ENCODE assay signal across 10 mouse cellular contexts in genomic region chr3:137057225-137057910, GRCm38 (mm10).
DNase-seq lines count a peak whose midpoint lies in the region; ATAC-seq lines count a peak whose summit lies in the region.
"Had no signal": no experiment of that assay in that cellular context is flagged by ENCODE, and none has a peak within 500 bp of the region (broad histone marks: within the 10 kb centered on the region; RNA-seq: fewer than 3 reads in every experiment).

No protein-coding gene starts in this region.

- no peak overlapping the region for H3K9ac ChIP-seq in forebrain, embryonic 13.5 days
- H3K9ac ChIP-seq in neural tube, embryonic 14.5 days (replicated peaks; ENCODE audit: low read depth, low read length) = 0 out of 2 replicates have a peak overlapping the region, but pooled peaks have one; percentile 34
- H3K9ac ChIP-seq in liver, embryonic 12.5 days = no peak overlapping the region
- H3K9ac ChIP-seq: liver, embryonic 13.5 days had no signal

- DNase-seq in cerebellum, adult 9-11 months = peak; percentile 23
- DNase-seq in cerebellum, adult 11 months = no peak
- DNase-seq in layer of hippocampus, postnatal 10 days (ENCODE audit: low spot score in 2 of 2) = peak; percentile 85 to 87
- DNase-seq in thymus, postnatal 10 days (ENCODE audit: low spot score in 2 of 2) = no peak
- DNase-seq: gastrocnemius, postnatal 25 days; liver, embryonic 13.5 days had no signal

- H3K4me3 ChIP-seq in forebrain, embryonic 13.5 days = 0 out of 2 replicates have a peak overlapping the region, but pooled peaks have one; percentile 3
- no peak overlapping the region for H3K4me3 ChIP-seq in neural tube, embryonic 14.5 days (ENCODE audit: low read depth, low read length)
- H3K4me3 ChIP-seq in liver, embryonic 12.5 days = no peak overlapping the region
- H3K4me3 ChIP-seq: liver, embryonic 13.5 days had no signal

- no peaks in the 10 kb centered on the region for H3K27me3 ChIP-seq in forebrain, embryonic 13.5 days
- H3K27me3 ChIP-seq in neural tube, embryonic 14.5 days (ENCODE audit: control insufficient read depth, insufficient read depth, low read length) = no peaks in the 10 kb centered on the region
- no peaks in the 10 kb centered on the region for H3K27me3 ChIP-seq in liver, embryonic 12.5 days (replicated peaks)
- H3K27me3 ChIP-seq: liver, embryonic 13.5 days had no signal

- WGBS in forebrain, embryonic 13.5 days = 7% methylated on average over 6 of the region's 6 CpGs
- 29% methylated on average over 6 of the region's 6 CpGs for WGBS in neural tube, embryonic 14.5 days
- 65% methylated on average over 6 of the region's 6 CpGs for WGBS in liver, embryonic 12.5 days (ENCODE audit: insufficient replicate concordance)

- H3K4me1 ChIP-seq in forebrain, embryonic 13.5 days = peaks cover 31% of the 10 kb centered on the region
- H3K4me1 ChIP-seq in neural tube, embryonic 14.5 days (ENCODE audit: control insufficient read depth, insufficient read depth, low read length) = peaks cover 4% of the 10 kb centered on the region; the same call in 1 of the 2 replicates
- H3K4me1 ChIP-seq in liver, embryonic 12.5 days = no peaks in the 10 kb centered on the region
- H3K4me1 ChIP-seq: liver, embryonic 13.5 days had no signal

- ATAC-seq in forebrain, embryonic 13.5 days = peak; percentile 98
- peak; percentile 87 for ATAC-seq in neural tube, embryonic 14.5 days (ENCODE audit: low read depth)
- ATAC-seq in liver, embryonic 12.5 days = no peak
- no peak for ATAC-seq in erythroblast, adult 5-6 weeks (replicated peaks; ENCODE audit: low FRiP score, poor library complexity, severe bottlenecking)

- peak overlapping the region; percentile 81 for H3K27ac ChIP-seq in forebrain, embryonic 13.5 days
- peak overlapping the region; percentile 69 for H3K27ac ChIP-seq in neural tube, embryonic 14.5 days (ENCODE audit: low read depth, low read length)
- no peak overlapping the region for H3K27ac ChIP-seq in liver, embryonic 12.5 days
- H3K27ac ChIP-seq: liver, embryonic 13.5 days had no signal

- no peaks in the 10 kb centered on the region for H3K36me3 ChIP-seq in forebrain, embryonic 13.5 days (ENCODE audit: poor library complexity, severe bottlenecking)
- no peaks in the 10 kb centered on the region for H3K36me3 ChIP-seq in neural tube, embryonic 14.5 days (ENCODE audit: control insufficient read depth, insufficient read depth, low read length)
- no peaks in the 10 kb centered on the region for H3K36me3 ChIP-seq in liver, embryonic 12.5 days
- H3K36me3 ChIP-seq: liver, embryonic 13.5 days had no signal

- no peaks in the 10 kb centered on the region for H3K9me3 ChIP-seq in forebrain, embryonic 13.5 days (replicated peaks)
- no peaks in the 10 kb centered on the region for H3K9me3 ChIP-seq in neural tube, embryonic 14.5 days (ENCODE audit: control insufficient read depth, low read length)
- no peaks in the 10 kb centered on the region for H3K9me3 ChIP-seq in liver, embryonic 12.5 days (replicated peaks)
- H3K9me3 ChIP-seq: liver, embryonic 13.5 days had no signal

- peak overlapping the region; percentile 41 for H3K4me2 ChIP-seq in forebrain, embryonic 13.5 days
- H3K4me2 ChIP-seq in neural tube, embryonic 14.5 days (ENCODE audit: low read depth, low read length) = peak overlapping the region; percentile 33; the same call in 1 of the 2 replicates
- H3K4me2 ChIP-seq in liver, embryonic 12.5 days = no peak overlapping the region
- H3K4me2 ChIP-seq: liver, embryonic 13.5 days had no signal

Comparison
In these comparisons a context has a peak if more than half of its experiments do, and no peak if none do; other contexts are left out.
1. DNase-seq: peak in cerebellum, adult 9-11 months (single experiment) and layer of hippocampus, postnatal 10 days (2 of 2); none in cerebellum, adult 11 months (single experiment) and thymus, postnatal 10 days (0 of 2).
2. ATAC-seq: peak in forebrain, embryonic 13.5 days (single experiment) and neural tube, embryonic 14.5 days (single experiment); none in liver, embryonic 12.5 days (single experiment) and erythroblast, adult 5-6 weeks (single experiment).